Mouse (Mus musculus) layer of hippocampus, adult 9-10 months (tissue): ENCODE results near the gene Zfp280d.

Experiments
- DNase-seq: peaks from one replicate; pipeline ENCODE4 v3.0.0; 2022; ENCODE audit warnings: low spot score

The Zfp280d gene

DNA sequence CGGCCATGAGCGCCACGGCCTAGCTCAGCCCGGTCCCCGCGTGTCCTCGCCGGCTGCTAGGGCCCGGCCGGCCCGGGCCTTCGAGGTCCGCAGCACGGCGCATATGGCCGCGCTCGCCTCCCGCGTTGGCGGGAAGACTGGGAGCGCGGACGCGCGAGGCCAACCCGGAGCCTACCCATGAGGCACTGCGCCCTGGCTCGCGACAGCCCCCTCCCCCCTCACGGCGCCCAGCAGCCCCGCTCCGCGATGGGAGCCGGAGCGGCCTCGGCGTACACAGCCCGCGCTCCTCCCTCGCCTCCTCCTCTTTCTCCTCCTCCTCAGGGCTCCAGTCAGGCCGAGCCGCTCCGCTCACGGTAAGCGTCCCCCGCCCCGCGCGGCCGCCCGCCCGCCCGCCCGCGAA lies at the start of gene Zfp280d:
Gene Zfp280d, plus strand, starts transcription at position 184 of the 400 bp plus-strand sequence.
- DNase-seq = peak; percentile 42

DNA sequence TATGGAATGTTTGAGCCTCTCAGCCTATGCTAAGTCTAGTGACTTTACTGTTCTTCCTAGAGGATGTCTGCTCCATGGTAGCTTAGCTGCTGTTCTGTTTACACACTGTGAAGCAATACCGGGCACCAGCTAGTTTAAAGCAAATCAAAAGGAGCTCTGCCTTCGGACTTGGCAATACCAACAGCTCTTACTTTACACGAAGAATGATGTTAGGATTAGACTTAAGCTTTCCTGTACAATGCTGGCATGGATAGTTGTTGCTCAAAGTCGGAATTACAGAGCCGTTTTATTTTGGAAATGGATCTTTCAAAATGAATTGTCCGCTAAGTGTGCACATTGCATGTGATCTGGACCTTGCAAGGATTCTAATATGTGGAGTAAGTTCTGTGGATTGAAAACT lies 48.1 kb upstream of the Zfp280d start:
- DNase-seq = no peak

- no peak for DNase-seq
Measured at GRCm38 (mm10) chr9:72252656-72253055, 22.0 kb upstream of the Zfp280d start.

- no peak for DNase-seq
Measured at GRCm38 (mm10) chr9:72255227-72255626, 19.4 kb upstream of the Zfp280d start.

DNA sequence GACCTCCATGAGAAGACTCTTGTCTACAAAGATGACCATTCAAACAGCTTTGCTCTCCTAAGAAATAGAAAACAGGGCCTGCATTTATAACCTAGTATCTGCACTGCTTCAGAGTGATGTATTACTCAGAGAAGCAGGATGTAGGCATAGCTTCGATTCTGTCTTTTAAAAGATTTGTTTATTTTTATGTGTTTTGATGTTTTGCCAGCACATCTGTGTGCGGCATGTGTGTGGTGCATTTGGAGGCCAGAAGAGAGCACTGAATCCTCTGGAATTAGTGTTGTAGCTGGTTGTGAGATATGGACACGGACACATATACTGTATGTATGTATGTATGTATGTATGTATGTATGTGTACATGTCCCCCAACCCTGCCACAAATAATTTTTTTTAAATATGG lies 18.0 kb upstream of the Zfp280d start:
- no peak for DNase-seq

DNA sequence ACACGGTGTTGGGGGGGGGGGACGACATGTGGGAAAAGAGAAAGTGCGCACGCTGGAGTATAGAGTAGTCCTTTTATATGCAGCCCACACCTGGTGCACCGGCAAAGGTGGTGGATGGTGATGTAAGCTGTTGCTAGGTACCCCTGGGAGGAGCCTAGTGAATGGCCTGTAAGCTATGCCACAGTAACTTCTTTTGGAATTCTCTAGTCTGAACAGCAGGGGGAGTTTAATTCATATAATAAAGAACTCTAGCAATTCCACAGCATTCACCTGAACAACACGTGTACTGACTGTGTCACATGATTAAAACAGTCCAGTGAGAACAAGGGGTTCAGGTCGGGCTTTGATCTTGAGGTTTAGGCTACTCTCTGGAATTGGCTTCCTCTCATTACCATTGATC lies 14.3 kb upstream of the Zfp280d start:
- no peak for DNase-seq

DNA sequence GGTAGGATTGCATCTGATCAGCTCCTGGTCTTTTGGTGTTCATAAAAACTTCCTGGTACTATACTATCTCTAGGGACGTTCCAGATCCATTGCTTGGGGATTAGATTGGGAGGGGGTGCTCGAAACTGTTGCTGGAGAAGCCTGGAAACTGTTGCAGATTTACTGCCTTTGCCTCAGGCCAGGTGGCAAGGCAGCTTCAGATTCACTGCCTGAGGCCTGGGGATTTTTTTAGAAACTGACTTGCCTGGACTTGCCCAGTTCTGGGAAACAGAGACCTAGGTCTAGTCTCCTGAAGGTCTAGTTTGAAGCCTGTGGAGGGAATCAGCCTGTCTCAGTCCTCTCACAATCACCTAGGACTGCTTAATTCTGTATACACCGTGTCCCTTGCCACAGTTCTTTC lies 9.8 kb upstream of the Zfp280d start:
- no peak for DNase-seq

DNA sequence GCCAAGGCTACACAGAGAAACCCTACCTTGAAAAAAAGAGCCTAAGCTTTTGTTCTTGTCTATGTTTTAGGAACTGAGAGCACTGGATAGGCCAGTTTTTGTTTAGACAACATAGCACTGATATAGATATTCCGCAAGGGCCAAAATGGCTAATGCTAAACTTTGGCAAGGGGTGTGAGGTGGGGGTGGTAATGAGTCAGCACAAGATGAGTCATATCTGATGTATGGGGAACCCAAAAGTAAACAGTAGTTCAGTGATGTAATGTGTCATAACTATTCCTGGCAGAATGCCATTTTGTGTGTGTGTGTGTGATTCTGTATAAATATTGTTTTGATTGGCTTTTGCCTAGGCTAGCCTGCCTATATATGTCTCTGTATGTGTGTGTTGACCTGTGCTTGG lies 4.5 kb upstream of the Zfp280d start:
- DNase-seq = no peak

DNA sequence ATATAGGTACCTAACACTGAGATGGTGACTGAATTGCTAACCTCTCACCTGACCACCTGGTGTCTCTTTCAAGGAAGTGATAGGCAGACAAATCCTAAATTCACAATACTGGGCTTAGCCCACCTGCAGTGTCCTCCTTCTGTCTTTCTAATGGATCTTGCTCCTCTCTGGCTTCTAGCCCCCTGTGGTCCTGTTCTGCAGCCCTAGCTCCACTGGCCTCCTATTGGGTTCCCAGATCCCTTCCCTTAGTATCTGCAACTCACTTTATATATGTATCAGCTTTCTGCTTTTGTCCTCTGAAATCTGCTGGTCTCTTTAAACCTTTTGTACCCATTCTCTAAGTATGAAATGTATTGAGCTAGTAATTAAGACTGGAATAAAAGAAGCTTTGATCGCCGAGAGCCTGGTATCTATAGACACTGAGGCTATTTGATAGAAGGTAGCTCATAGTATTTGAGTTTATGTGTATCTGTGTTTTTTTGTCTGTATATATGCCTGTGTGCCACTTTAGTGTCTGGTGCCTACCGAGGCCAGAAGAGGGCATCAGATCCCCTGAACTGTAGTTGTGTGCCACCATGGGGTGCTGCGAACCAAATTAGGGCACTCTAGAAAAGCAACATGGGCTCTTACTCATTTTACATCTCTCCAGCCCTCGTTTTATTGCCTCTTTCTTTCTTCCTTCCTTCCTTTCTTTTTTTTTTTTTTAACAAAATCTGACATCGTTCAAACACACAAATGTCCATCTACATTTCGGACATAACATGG lies 832 bp upstream of the Zfp280d start:
- DNase-seq = no peak

DNA sequence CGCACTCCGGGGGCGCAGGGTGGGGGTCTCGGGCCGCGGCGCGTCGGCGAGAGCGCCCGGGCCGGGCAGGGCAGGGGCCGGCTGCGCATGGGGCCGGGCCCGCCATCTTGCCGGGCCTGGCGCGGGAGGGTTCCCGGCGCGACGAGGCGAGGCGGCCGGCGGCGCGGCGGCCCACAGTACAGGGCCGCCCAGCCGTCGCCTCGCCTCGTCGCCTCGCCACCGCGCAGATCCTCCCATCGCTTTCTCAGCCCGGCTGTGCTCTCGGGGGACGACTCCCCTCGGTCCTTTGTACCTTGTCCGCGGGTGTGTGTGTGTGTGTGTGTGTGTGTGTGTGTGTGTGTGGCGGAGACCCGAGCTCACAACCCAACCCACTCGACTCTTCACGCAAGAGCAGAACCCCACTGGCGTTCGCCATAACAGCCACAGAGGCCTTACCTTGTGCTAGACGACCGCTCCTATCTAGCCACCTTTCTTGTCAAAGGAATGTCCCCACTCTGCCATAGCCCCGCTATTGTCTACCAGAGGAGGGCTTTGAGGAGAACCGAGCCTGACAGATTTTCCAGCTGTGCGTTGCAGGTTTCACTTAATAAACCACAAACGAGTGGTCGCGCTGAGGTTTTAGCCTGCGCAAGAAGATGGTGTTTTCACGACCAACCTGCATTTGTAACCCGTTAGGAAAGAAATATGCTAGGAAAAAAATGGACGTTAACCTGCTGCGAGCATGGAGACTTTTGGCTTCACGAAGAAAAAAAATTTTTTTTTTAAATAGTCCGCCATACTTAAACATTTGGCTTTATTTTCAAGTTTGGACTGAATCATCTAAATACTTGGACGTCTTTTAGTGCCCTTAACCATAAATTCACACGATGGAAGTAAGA lies 680 bp downstream of the Zfp280d start:
- DNase-seq = peak; percentile 22

- no peak for DNase-seq
Measured at GRCm38 (mm10) chr9:72275979-72276500, 1.4 kb downstream of the Zfp280d start.

GRCm38 (mm10) chr9:72276941-72277340 lies 2.3 kb downstream of the Zfp280d start:
- DNase-seq = no peak

GRCm38 (mm10) chr9:72279943-72280342 lies 5.3 kb downstream of the Zfp280d start:
- DNase-seq = no peak

DNA sequence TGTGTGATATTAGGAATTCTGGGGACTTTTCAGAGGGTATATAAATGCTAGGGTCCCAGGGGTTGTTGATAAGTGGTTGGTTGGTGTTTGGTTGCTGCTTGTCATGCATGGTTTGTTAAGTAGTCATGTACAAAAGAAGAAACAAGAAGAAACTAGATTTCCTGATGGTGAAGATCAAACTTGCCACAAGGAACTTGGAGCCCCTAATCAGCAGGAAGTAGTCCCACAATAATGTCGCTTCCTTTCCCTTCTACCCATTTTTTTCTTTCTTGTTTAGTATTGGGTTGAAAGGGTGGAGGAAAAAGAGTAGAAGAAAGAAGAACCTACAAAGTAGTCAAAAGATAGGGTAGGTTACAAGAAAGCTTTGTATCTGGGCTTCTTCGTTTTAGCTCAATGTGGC lies 13.0 kb downstream of the Zfp280d start:
- DNase-seq = no peak

DNA sequence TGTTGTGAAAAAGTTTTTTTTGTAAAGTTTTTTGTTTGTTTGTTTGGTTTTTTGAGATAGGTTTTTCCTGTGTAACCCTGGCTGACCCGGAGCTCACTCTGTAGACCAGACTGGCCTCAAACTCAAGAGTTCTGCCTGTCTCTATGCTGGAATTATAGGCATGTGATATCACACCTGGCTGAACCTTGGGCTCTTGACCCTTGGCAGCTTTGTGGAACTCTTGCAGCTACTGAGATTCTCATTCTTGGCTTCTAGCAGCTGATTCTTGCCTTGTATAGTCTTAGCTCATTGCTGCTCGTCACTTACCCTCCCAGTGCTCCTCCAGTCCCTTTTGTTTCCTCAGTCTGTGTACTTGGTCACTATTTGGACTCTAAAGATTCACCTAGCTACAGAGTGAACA lies 13.6 kb downstream of the Zfp280d start:
- DNase-seq = no peak

DNA sequence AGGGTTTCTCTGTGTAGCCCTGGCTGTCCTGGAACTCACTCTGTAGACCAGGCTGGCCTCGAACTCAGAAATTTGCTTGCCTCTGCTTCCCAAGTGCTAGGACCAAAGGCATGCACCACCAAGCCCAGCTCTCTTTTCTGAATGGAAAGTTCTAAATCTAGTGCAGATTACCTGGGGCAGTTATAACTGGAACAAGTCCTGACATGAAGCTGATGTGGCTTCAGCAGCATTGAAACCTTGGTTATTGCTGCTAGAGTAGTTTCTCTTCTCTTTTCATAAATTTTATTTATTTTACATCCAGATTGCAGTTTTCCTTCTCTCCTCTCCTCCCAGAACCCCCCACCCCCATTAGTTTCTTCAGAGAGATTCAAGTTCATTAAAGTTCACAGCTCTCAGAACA lies 14.4 kb downstream of the Zfp280d start:
- no peak for DNase-seq

GRCm38 (mm10) chr9:72294076-72294475 lies 19.4 kb downstream of the Zfp280d start:
- DNase-seq = no peak

DNA sequence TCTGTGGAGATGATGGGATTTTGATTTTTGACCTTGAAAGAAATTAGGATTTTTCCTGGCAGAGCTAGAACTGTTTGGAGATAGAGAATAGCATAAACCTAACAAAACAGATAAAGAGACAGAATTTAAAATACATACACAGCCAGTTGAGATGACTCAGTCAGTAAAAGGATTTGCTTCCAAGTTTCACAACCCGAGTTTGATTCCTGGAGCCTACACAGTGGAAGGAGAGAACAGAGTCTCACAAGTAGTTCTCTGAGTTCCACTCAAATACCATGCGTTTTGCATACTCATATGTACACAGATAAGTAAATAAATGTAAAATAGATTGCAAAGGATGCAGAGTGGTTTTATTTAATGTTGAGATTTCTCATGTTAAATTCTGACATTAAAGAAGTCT lies 35.1 kb downstream of the Zfp280d start:
- DNase-seq = no peak

GRCm38 (mm10) chr9:72333221-72333620 lies 58.6 kb downstream of the Zfp280d start:
- DNase-seq = no peak

GRCm38 (mm10) chr9:72336069-72336468 lies 61.4 kb downstream of the Zfp280d start:
- DNase-seq = no peak

- no peak for DNase-seq
Measured at GRCm38 (mm10) chr9:72339119-72339518, 64.5 kb downstream of the Zfp280d start.

- no peak for DNase-seq
Measured at GRCm38 (mm10) chr9:72343844-72344243, 69.2 kb downstream of the Zfp280d start.

- no peak for DNase-seq
Measured at GRCm38 (mm10) chr9:72372359-72372758, 97.7 kb downstream of the Zfp280d start.
